Mouse (Mus musculus) kidney, embryonic 15.5 days (tissue): ENCODE measurements at regions not wholly inside any gene's neighbourhood (a gene's known extent, or its start where the extent isn't known, plus 50 kb on each side); places are given as distances from the start of the nearest gene placed in this dataset.

Experiments
- ATAC-seq: fragments of 200-750 bp; cut with Nextera tagmentation; replicated peaks from 2 replicates; pipeline ENCODE4 v1.8.0; 2017; ENCODE audit warnings: moderate TSS enrichment; ENCODE audit not compliant: low FRiP score
- H3K27ac ChIP-seq: fragments of 300-500 bp; sonication (generic); 2 replicates; pipeline ENCODE4 v1.5.1; 2015; ENCODE audit warnings: mild to moderate bottlenecking, inconsistent platforms
- H3K27me3 ChIP-seq: fragments of 300-500 bp; sonication (generic); 2 replicates; pipeline ENCODE4 v1.6.1; 2015; ENCODE audit warnings: inconsistent platforms
- H3K36me3 ChIP-seq: fragments of 300-500 bp; sonication (generic); 2 replicates; pipeline ENCODE4 v1.6.1; 2015; ENCODE audit warnings: inconsistent platforms
- H3K4me1 ChIP-seq: fragments of 300-500 bp; sonication (generic); 2 replicates; pipeline ENCODE4 v1.6.1; 2015; ENCODE audit warnings: inconsistent platforms
- H3K4me2 ChIP-seq: fragments of 300-500 bp; sonication (generic); 2 replicates; pipeline ENCODE4 v1.6.1; 2015; ENCODE audit warnings: moderate library complexity, mild to moderate bottlenecking, inconsistent platforms
- H3K4me3 ChIP-seq: fragments of 300-500 bp; sonication (generic); replicated peaks from 2 replicates; pipeline ENCODE4 v1.5.1; 2015; ENCODE audit warnings: mild to moderate bottlenecking, inconsistent platforms
- H3K9ac ChIP-seq: fragments of 300-500 bp; sonication (generic); 2 replicates; pipeline ENCODE4 v1.6.1; 2015; ENCODE audit warnings: mild to moderate bottlenecking, inconsistent platforms
- H3K9me3 ChIP-seq: fragments of 300-500 bp; sonication (generic); replicated peaks from 2 replicates; pipeline ENCODE4 v1.6.1; 2016; ENCODE audit warnings: inconsistent platforms
- WGBS: fragments of 180-500 bp; shearing (Covaris S2); methylation state at CpG from one replicate; pipeline ENCODE4 v1.1.7; 2015; ENCODE audit warnings: mixed read lengths; 5-methylcytosine and 5-hydroxymethylcytosine counted together

DNA sequence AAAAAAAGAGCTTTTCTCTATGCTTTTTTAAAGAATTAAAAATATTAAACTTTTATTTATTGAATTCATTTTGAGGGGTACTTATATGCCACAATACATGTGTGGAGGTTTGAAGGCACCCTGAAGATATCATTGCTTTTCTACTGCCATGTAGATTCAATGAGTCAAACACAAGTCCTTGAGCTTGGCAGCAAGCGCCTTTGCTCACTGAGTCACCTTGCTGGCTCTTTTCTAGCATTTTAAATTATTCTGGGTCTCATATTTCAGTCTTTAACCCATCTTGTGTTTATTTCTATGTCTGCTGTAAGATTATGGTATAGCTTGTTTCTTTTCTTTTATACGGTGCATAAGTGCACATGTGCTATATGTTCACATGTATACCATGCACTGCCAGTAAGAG lies 83.5 kb upstream of the Il6 start:
- no peaks in the 10 kb centered on the region for H3K36me3 ChIP-seq
- H3K4me1 ChIP-seq = no peaks in the 10 kb centered on the region
- no peak overlapping the region for H3K4me3 ChIP-seq
- no peaks in the 10 kb centered on the region for H3K9me3 ChIP-seq
- no peaks in the 10 kb centered on the region for H3K27me3 ChIP-seq
- H3K9ac ChIP-seq = no peak overlapping the region
- no peak overlapping the region for H3K27ac ChIP-seq
- WGBS = 94% methylated on average over 2 of the region's 2 CpGs
- no peak for ATAC-seq
- H3K4me2 ChIP-seq = no peak overlapping the region

- Histone ChIP-seq H3K9me3 (no peaks in the 10 kb centered on the region), H3K36me3 (no peaks in the 10 kb centered on the region), H3K4me2 (no peak overlapping the region), H3K27ac (no peak overlapping the region), H3K4me1 (no peaks in the 10 kb centered on the region), H3K27me3 (no peaks in the 10 kb centered on the region), H3K4me3 (no peak overlapping the region), H3K9ac (no peak overlapping the region)
- ATAC-seq = no peak
- WGBS = 54% methylated on average over 2 of the region's 2 CpGs
These were observed 65.7 kb upstream of the Il6 start for GRCm38 (mm10) chr5:29947225-29947624.

GRCm38 (mm10) chr5:29948161-29948560 lies 64.8 kb upstream of the Il6 start:
- 70% methylated on average over 3 of the region's 3 CpGs for WGBS

GRCm38 (mm10) chr5:29950456-29951170 lies 62.3 kb upstream of the Il6 start:
- ATAC-seq = no peak
- H3K36me3 ChIP-seq = no peaks in the 10 kb centered on the region
- H3K4me2 ChIP-seq = no peak overlapping the region
- no peaks in the 10 kb centered on the region for H3K9me3 ChIP-seq
- H3K27me3 ChIP-seq = no peaks in the 10 kb centered on the region
- H3K9ac ChIP-seq = no peak overlapping the region
- no peak overlapping the region for H3K4me3 ChIP-seq
- no peaks in the 10 kb centered on the region for H3K4me1 ChIP-seq
- WGBS = 81% methylated on average over 5 of the region's 5 CpGs
- no peak overlapping the region for H3K27ac ChIP-seq

More at GRCm38 (mm10) chr5:29948161-29948560, 64.8 kb upstream of the Il6 start:
- H3K4me2 ChIP-seq = no peak overlapping the region
- H3K9ac ChIP-seq = no peak overlapping the region
- no peak overlapping the region for H3K27ac ChIP-seq
- no peaks in the 10 kb centered on the region for H3K9me3 ChIP-seq
- H3K36me3 ChIP-seq = no peaks in the 10 kb centered on the region
- H3K27me3 ChIP-seq = no peaks in the 10 kb centered on the region
- no peaks in the 10 kb centered on the region for H3K4me1 ChIP-seq
- no peak for ATAC-seq
- H3K4me3 ChIP-seq = no peak overlapping the region

GRCm38 (mm10) chr5:29951381-29952350 lies 61.2 kb upstream of the Il6 start:
- Histone ChIP-seq H3K27ac (no peak overlapping the region), H3K9me3 (no peaks in the 10 kb centered on the region), H3K4me2 (no peak overlapping the region), H3K9ac (no peak overlapping the region), H3K4me3 (no peak overlapping the region), H3K36me3 (no peaks in the 10 kb centered on the region), H3K4me1 (no peaks in the 10 kb centered on the region), H3K27me3 (no peaks in the 10 kb centered on the region)
- ATAC-seq = no peak
- 74% methylated on average over 7 of the region's 7 CpGs for WGBS
